Mouse (Mus musculus): Measurements from ENCODE around the gene Gprc5b. TPM values are rescaled to one million over a fixed set of nuclear protein-coding genes. Genes with fewer than 3 reads are reported as not detected.
A peak's percentile ranks its signal among the peaks of the same experiment; 100 is the strongest.

Gprc5b gene
- polyA plus RNA-seq, 1 experiment from 2014 or later = 11.3 TPM

- no peak overlapping the region for H3K9ac ChIP-seq
- 75% methylated on average over 2 of the region's 2 CpGs for WGBS
- ATAC-seq (ENCODE audit: insufficient number of reproducible peaks, low FRiP score, low TSS enrichment, low read depth) = no peak
- no peaks in the 10 kb centered on the region for H3K27me3 ChIP-seq
- no peaks in the 10 kb centered on the region for H3K36me3 ChIP-seq
- H3K9me3 ChIP-seq (replicated peaks) = no peaks in the 10 kb centered on the region
- peaks cover 11% of the 10 kb centered on the region for H3K4me1 ChIP-seq
- H3K4me3 ChIP-seq (replicated peaks) = no peak overlapping the region
- H3K27ac ChIP-seq (replicated peaks) = no peak overlapping the region
- no peak overlapping the region for H3K4me2 ChIP-seq (replicated peaks)
Measured at GRCm38 (mm10) chr7:118999857-119000256, 4.8 kb upstream of the Gprc5b start.

GRCm38 (mm10) chr7:118996137-118996837 lies 1.3 kb upstream of the Gprc5b start:
- no peaks in the 10 kb centered on the region for H3K27me3 ChIP-seq
- H3K4me3 ChIP-seq (replicated peaks) = no peak overlapping the region; the same call in 1 of the 2 replicates
- no peak overlapping the region for H3K27ac ChIP-seq (replicated peaks)
- peaks cover 43% of the 10 kb centered on the region for H3K4me1 ChIP-seq
- WGBS = 6% methylated on average over 13 of the region's 13 CpGs
- H3K36me3 ChIP-seq = no peaks in the 10 kb centered on the region
- ATAC-seq (ENCODE audit: insufficient number of reproducible peaks, low FRiP score, low TSS enrichment, low read depth) = peak; percentile 44; the same call in 1 of the 2 replicates
- H3K4me2 ChIP-seq (replicated peaks) = peak overlapping the region; percentile 86
- no peak overlapping the region for H3K9ac ChIP-seq
- H3K9me3 ChIP-seq (replicated peaks) = no peaks in the 10 kb centered on the region

- WGBS = 7% methylated on average over 14 of the region's 14 CpGs
- H3K4me2 ChIP-seq (replicated peaks) = peak overlapping the region; percentile 86
- H3K9me3 ChIP-seq (replicated peaks) = no peaks in the 10 kb centered on the region
- H3K36me3 ChIP-seq = no peaks in the 10 kb centered on the region
- H3K27me3 ChIP-seq = no peaks in the 10 kb centered on the region
- H3K4me3 ChIP-seq (replicated peaks) = peak overlapping the region; percentile 67
- H3K27ac ChIP-seq (replicated peaks) = no peak overlapping the region
- H3K9ac ChIP-seq = no peak overlapping the region
- ATAC-seq (ENCODE audit: insufficient number of reproducible peaks, low FRiP score, low TSS enrichment, low read depth) = no peak
- peaks cover 48% of the 10 kb centered on the region for H3K4me1 ChIP-seq
Measured at GRCm38 (mm10) chr7:118995671-118996070, 660 bp upstream of the Gprc5b start.

- H3K4me2 ChIP-seq (replicated peaks) = peak overlapping the region; percentile 86
- H3K27me3 ChIP-seq = no peaks in the 10 kb centered on the region
- H3K9me3 ChIP-seq (replicated peaks) = no peaks in the 10 kb centered on the region
- peak overlapping the region; percentile 63 for H3K9ac ChIP-seq
- H3K4me1 ChIP-seq = peaks cover 50% of the 10 kb centered on the region
- WGBS = 1% methylated on average over 21 of the region's 21 CpGs
- no peak for ATAC-seq (ENCODE audit: insufficient number of reproducible peaks, low FRiP score, low TSS enrichment, low read depth)
- peak overlapping the region; percentile 67 for H3K4me3 ChIP-seq (replicated peaks)
- peak overlapping the region; percentile 78 for H3K27ac ChIP-seq (replicated peaks)
- no peaks in the 10 kb centered on the region for H3K36me3 ChIP-seq
Measured at GRCm38 (mm10) chr7:118994231-118994842, 674 bp downstream of the Gprc5b start.

GRCm38 (mm10) chr7:118993597-118994230 lies 1.3 kb downstream of the Gprc5b start:
- no peaks in the 10 kb centered on the region for H3K36me3 ChIP-seq
- H3K9me3 ChIP-seq (replicated peaks) = no peaks in the 10 kb centered on the region
- 2% methylated on average over 26 of the region's 26 CpGs for WGBS
- peak overlapping the region; percentile 67 for H3K4me3 ChIP-seq (replicated peaks)
- peak overlapping the region; percentile 86 for H3K4me2 ChIP-seq (replicated peaks)
- H3K4me1 ChIP-seq = peaks cover 50% of the 10 kb centered on the region
- H3K27ac ChIP-seq (replicated peaks) = peak overlapping the region; percentile 78
- H3K9ac ChIP-seq = peak overlapping the region; percentile 63
- H3K27me3 ChIP-seq = no peaks in the 10 kb centered on the region
- no peak for ATAC-seq (ENCODE audit: insufficient number of reproducible peaks, low FRiP score, low TSS enrichment, low read depth)

- Histone ChIP-seq H3K36me3 (no peaks in the 10 kb centered on the region), H3K27ac (replicated peaks) (peak overlapping the region; percentile 78; the same call in 1 of the 2 replicates), H3K4me2 (replicated peaks) (peak overlapping the region; percentile 86), H3K27me3 (no peaks in the 10 kb centered on the region), H3K9ac (no peak overlapping the region), H3K4me3 (replicated peaks) (peak overlapping the region; percentile 67), H3K4me1 (peaks cover 51% of the 10 kb centered on the region), H3K9me3 (replicated peaks) (no peaks in the 10 kb centered on the region)
- ATAC-seq (ENCODE audit: insufficient number of reproducible peaks, low FRiP score, low TSS enrichment, low read depth) = no peak
- 25% methylated on average over 13 of the region's 13 CpGs for WGBS
Measured at GRCm38 (mm10) chr7:118992623-118993405, 2.2 kb downstream of the Gprc5b start.

GRCm38 (mm10) chr7:118992080-118992560 lies 2.9 kb downstream of the Gprc5b start:
- Histone ChIP-seq H3K27ac (replicated peaks) (peak overlapping the region; percentile 78; the same call in 1 of the 2 replicates), H3K4me1 (peaks cover 54% of the 10 kb centered on the region), H3K9me3 (replicated peaks) (no peaks in the 10 kb centered on the region), H3K27me3 (no peaks in the 10 kb centered on the region), H3K4me2 (replicated peaks) (peak overlapping the region; percentile 86), H3K9ac (no peak overlapping the region), H3K36me3 (no peaks in the 10 kb centered on the region), H3K4me3 (replicated peaks) (no peak overlapping the region; the same call in 1 of the 2 replicates)
- no peak for ATAC-seq (ENCODE audit: insufficient number of reproducible peaks, low FRiP score, low TSS enrichment, low read depth)
- 20% methylated on average over 6 of the region's 6 CpGs for WGBS

GRCm38 (mm10) chr7:118991341-118991884 lies 3.6 kb downstream of the Gprc5b start:
- WGBS = 48% methylated on average over 4 of the region's 4 CpGs

GRCm38 (mm10) chr7:118990282-118990681 lies 4.7 kb downstream of the Gprc5b start:
- H3K9ac ChIP-seq = no peak overlapping the region
- peaks cover 46% of the 10 kb centered on the region for H3K4me1 ChIP-seq
- no peak overlapping the region for H3K4me2 ChIP-seq (replicated peaks)
- WGBS = 72% methylated on average over 6 of the region's 6 CpGs
- H3K36me3 ChIP-seq = no peaks in the 10 kb centered on the region
- H3K27me3 ChIP-seq = no peaks in the 10 kb centered on the region
- no peak overlapping the region for H3K27ac ChIP-seq (replicated peaks)
- H3K4me3 ChIP-seq (replicated peaks) = no peak overlapping the region
- no peaks in the 10 kb centered on the region for H3K9me3 ChIP-seq (replicated peaks)
- no peak for ATAC-seq (ENCODE audit: insufficient number of reproducible peaks, low FRiP score, low TSS enrichment, low read depth)

More at GRCm38 (mm10) chr7:118991341-118991884, 3.6 kb downstream of the Gprc5b start:
- no peak overlapping the region for H3K4me3 ChIP-seq (replicated peaks)
- no peak for ATAC-seq (ENCODE audit: insufficient number of reproducible peaks, low FRiP score, low TSS enrichment, low read depth)
- no peak overlapping the region for H3K27ac ChIP-seq (replicated peaks)
- H3K4me1 ChIP-seq = peaks cover 54% of the 10 kb centered on the region
- H3K27me3 ChIP-seq = no peaks in the 10 kb centered on the region
- no peaks in the 10 kb centered on the region for H3K9me3 ChIP-seq (replicated peaks)
- no peak overlapping the region for H3K4me2 ChIP-seq (replicated peaks)
- no peaks in the 10 kb centered on the region for H3K36me3 ChIP-seq
- no peak overlapping the region for H3K9ac ChIP-seq

GRCm38 (mm10) chr7:118989275-118989856 lies 5.6 kb downstream of the Gprc5b start:
- H3K4me1 ChIP-seq = peaks cover 42% of the 10 kb centered on the region
- H3K36me3 ChIP-seq = peaks cover under 1% of the 10 kb centered on the region; the same call in 1 of the 2 replicates
- 64% methylated on average over 5 of the region's 5 CpGs for WGBS
- H3K9me3 ChIP-seq (replicated peaks) = no peaks in the 10 kb centered on the region
- no peak overlapping the region for H3K27ac ChIP-seq (replicated peaks)
- no peak for ATAC-seq (ENCODE audit: insufficient number of reproducible peaks, low FRiP score, low TSS enrichment, low read depth)
- H3K4me2 ChIP-seq (replicated peaks) = no peak overlapping the region
- H3K4me3 ChIP-seq (replicated peaks) = no peak overlapping the region
- H3K27me3 ChIP-seq = no peaks in the 10 kb centered on the region
- no peak overlapping the region for H3K9ac ChIP-seq
